In genomic region chr3:143790905-143791304, GRCm38 (mm10) we compare ENCODE assay signal across 27 mouse cellular contexts.
"Had no signal": no experiment of that assay in that cellular context is flagged by ENCODE, and none has a peak within 500 bp of the region (broad histone marks: within the 10 kb centered on the region; RNA-seq: fewer than 3 reads in every experiment).

No protein-coding gene starts in this region.

- H3K27me3 ChIP-seq: heart, embryonic 13.5 days; heart, embryonic 15.5 days; hindbrain, embryonic 13.5 days; hindbrain, embryonic 15.5 days; kidney, embryonic 15.5 days; limb, embryonic 12.5 days; liver, embryonic 13.5 days had no signal

- H3K4me1 ChIP-seq: heart, embryonic 13.5 days; heart, embryonic 15.5 days; hindbrain, embryonic 15.5 days; liver, embryonic 13.5 days had no signal

- H3K4me2 ChIP-seq: heart, embryonic 11.5 days; heart, embryonic 13.5 days; heart, embryonic 15.5 days; hindbrain, embryonic 13.5 days; hindbrain, embryonic 15.5 days; kidney, embryonic 15.5 days; limb, embryonic 12.5 days; liver, embryonic 11.5 days; liver, embryonic 13.5 days had no signal

- H3K4me3 ChIP-seq: heart, adult 2 months; heart, embryonic 13.5 days; heart, embryonic 15.5 days; hindbrain, embryonic 13.5 days; hindbrain, embryonic 15.5 days; kidney, embryonic 15.5 days; limb, embryonic 12.5 days; liver, embryonic 13.5 days had no signal

- DNase-seq: gastrocnemius, postnatal 14 days; gastrocnemius, postnatal 36 days; heart, adult 11 months; heart, adult 2 months; heart, postnatal 14 days; heart, postnatal 36 days; kidney, adult 11 months; kidney, adult 2 months; kidney, adult 9 months; kidney, postnatal 14 days; kidney, postnatal 36 days; layer of hippocampus, adult 9-11 months; layer of hippocampus, postnatal 36 days; left cerebral cortex, postnatal 4 days; liver; liver, embryonic 13.5 days had no signal

- H3K9ac ChIP-seq: heart, embryonic 13.5 days; heart, embryonic 15.5 days; hindbrain, embryonic 13.5 days; hindbrain, embryonic 15.5 days; kidney, embryonic 15.5 days; limb, embryonic 12.5 days; liver, embryonic 13.5 days had no signal

- H3K27ac ChIP-seq: heart, adult 2 months; heart, embryonic 13.5 days; heart, embryonic 15.5 days; hindbrain, embryonic 13.5 days; hindbrain, embryonic 15.5 days; hindbrain, postnatal 0 days; kidney, embryonic 15.5 days; kidney, postnatal 0 days; limb, embryonic 12.5 days; liver, embryonic 13.5 days had no signal

- ATAC-seq: hindbrain, postnatal 0 days; intestine, embryonic 16.5 days had no signal

- H3K9me3 ChIP-seq: heart, embryonic 13.5 days; heart, embryonic 15.5 days; hindbrain, embryonic 13.5 days; hindbrain, embryonic 15.5 days; kidney, embryonic 15.5 days; limb, embryonic 12.5 days; liver, embryonic 13.5 days had no signal

- H3K36me3 ChIP-seq: heart, embryonic 13.5 days; heart, embryonic 15.5 days; hindbrain, embryonic 13.5 days; hindbrain, embryonic 15.5 days; kidney, embryonic 15.5 days; limb, embryonic 12.5 days; liver, embryonic 13.5 days had no signal
